Mouse (Mus musculus): ENCODE measurements at regions not wholly inside any gene's neighbourhood (a gene's known extent, or its start where the extent isn't known, plus 50 kb on each side); places are given as distances from the start of the nearest gene placed in this dataset.
A peak's percentile ranks its signal among the peaks of the same experiment; 100 is the strongest.

DNA sequence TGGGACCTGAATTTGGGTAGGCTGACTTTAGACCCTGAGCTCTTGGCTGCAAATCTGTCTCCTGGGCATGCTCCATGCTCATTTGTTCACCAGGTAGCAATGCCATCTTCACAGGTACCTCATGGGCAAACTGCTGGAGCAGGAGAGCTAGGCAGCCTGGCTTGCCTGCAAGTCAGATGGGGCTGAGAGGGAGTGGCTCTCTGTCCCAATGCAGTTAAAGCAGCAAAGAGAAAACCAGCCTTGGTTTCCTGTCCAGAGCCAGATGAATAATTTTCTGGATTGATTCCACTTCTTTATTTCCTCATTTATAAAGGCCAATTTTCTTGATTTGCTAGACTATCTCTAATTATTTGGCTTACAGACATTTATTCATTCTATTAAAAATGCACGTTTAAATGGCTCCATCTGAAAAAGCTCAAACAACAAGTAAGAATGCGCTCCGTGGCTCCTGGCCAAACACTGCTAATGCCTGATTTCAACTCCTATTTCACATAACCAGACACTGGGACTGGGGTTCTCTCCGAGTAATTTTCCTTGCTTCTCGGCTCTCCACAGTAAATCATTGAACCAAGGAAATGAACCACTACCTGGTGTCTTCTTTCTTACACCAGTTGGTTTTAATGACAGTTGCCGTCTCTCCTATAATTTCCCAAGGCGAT, 60.5 kb downstream of the Rsl24d1 start:
- no peak for DNase-seq (ENCODE audit: low spot score in 2 of 2)

DNA sequence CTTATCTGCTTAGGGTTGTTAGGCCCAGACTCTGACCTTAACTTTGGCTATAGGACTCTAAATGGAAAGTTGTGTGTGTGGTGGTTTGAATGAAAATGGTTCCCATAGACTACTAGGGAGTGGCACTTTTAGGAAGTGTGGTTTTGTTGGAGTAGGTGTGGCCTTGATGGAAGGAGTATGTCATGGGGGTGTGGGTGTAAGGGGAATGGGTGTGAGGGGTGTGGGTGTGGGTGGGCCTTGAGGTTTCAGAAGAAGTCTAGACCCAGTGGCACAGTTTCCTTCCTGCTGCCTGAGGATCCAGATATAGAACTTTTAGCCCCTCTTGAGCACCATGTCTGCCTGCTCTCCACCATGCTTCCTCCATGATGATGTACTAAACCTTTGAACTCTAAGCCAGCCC, 63.4 kb downstream of the Rsl24d1 start:
- DNase-seq (ENCODE audit: low spot score in 2 of 2), result no peak

DNA sequence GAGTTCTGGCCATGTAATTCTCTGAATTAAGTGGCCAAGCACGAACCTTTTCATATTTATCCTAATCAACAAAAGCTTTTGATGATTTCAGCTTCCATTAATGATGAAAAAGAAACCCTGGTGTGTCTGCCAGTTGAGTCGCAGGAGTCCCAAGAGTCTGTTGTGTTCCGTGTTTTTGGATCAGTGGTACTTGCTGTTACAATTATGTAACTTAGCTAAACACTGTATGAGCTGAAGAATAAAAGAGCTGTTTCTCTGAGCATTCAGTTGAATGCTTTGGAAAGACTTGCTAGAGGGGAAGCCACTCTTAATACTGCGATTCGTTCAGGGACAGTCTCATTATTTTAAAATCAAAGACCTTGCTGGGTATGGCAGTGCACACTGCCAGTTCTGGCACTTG, 70.1 kb downstream of the Rsl24d1 start:
- no peak for DNase-seq (ENCODE audit: low spot score in 2 of 2)

DNA sequence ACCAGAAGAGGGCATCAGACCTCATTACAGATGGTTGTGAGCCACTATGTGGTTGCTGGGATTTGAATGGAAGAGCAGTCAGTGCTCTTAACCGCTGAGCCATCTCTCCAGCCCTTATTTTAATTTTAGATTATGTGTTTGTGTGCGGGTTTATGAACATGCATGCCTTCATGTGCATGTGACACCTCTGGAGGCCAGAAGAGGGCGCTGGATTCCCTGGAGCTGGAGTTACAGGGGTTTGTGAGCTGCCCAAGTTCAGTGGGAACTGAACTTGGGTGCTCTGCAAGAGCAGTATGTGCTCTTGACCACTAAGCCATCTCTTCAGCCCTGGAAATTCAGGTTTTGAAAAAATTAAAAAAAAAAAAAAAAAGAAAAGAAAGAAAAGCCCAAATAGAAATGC, 71.7 kb downstream of the Rsl24d1 start:
- DNase-seq (ENCODE audit: low spot score in 2 of 2), result no peak

DNA sequence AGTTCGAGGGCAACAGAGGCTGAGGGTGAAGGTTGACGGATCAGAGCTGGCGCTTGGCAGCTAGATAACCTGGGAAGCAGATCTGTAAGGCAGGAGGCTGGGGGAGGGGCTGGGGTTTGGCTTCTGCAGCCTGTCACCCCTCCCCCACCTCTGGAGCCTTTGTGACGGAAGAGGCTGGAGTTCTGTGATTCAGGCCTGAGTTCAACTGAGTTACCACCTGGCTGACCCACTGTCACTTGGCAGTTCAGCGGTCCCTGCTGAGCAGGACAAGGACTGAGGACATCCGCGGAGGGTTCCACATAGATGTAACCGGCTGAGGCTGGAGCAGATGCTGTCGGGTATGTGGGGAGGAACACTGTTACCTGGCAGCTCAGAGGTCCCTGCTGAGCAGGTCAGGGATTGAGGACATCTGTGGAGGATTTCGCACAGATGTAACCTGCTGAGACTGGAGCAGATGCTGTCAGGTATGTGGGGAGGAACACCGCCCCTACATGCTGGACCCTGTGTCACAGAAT, 79.1 kb downstream of the Rsl24d1 start:
- peak; percentile 26 to 77 for DNase-seq (ENCODE audit: low spot score in 2 of 2)

DNA sequence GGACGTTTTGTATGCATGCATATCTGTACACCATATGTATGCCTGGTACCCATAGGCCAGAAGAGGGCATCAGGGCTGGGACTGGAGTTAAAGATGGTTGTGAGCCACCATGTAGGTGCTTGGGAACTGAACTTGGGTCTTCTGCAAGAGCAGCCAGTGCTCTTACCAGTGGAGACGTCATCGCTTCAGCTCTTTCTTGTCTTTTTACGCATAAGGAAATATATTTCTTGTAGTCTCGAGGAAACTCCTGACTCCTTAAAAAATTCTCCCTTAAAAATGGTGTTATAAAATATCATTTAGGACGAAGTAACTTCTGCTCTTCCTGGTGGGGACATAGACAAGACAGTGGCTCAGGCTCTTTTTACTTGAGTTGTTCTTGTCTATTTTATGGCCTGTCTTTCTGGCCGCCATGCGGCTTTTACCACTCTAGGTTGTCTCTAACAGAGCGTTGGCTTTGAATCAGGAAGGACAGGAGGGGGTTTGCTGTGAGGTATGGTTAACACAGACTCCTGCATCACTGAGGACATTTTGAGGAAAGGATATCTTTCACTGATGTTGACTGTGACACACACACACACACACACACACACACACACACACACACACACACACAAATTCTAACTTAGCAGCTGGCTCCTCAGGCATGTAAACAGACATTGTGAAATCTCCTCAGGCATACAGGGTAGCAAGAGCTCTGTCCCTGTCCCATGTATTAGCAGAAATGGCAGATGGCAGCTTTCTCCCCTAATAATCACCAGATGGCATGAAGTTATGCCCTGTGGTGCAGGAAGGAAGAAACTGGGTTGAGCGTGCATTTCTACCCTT, 85.2 kb downstream of the Rsl24d1 start:
- DNase-seq (ENCODE audit: low spot score in 2 of 2), result peak in 1 of 2 experiments; percentile 43

DNA sequence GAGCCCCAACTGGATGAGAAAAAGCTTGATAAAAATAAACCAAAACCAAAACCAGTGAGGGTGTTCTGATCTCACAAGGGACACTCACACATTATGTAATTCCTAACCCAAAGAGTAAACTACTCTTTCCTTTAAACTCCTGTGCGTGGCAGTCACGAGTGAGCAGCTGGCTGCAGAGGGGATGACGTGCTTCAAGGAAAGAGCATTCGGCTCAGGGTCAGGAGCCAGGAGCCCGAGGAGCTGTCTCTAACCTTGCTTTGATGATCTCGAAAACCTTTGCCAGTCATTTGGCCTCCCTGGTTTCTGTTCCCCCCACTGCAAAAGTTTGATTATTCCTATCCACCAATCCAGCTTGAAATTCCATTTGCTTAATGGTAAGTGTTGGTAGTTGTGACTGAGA, 109.9 kb downstream of the Rsl24d1 start:
- DNase-seq (ENCODE audit: low spot score in 2 of 2), result no peak

DNA sequence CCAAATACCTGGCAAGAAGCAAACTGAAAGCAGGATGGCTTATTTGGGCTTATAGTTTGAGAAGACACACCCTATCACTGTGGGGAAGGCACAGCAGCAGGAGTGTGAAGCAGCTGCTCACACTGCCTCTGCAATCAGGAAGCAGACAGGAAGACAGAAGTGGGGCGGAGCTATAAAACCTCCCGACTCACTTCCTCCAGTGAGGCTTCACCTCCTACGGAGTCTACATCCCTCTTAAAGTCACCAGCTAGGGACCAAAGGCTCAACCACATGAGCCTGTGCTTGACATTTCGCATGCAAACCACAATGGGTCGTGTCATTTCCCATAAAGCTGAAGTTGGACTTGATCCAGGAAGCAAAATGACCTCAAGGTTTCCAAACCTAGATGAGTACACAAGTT, 127.0 kb downstream of the Rsl24d1 start:
- no peak for DNase-seq (ENCODE audit: low spot score in 2 of 2)

DNA sequence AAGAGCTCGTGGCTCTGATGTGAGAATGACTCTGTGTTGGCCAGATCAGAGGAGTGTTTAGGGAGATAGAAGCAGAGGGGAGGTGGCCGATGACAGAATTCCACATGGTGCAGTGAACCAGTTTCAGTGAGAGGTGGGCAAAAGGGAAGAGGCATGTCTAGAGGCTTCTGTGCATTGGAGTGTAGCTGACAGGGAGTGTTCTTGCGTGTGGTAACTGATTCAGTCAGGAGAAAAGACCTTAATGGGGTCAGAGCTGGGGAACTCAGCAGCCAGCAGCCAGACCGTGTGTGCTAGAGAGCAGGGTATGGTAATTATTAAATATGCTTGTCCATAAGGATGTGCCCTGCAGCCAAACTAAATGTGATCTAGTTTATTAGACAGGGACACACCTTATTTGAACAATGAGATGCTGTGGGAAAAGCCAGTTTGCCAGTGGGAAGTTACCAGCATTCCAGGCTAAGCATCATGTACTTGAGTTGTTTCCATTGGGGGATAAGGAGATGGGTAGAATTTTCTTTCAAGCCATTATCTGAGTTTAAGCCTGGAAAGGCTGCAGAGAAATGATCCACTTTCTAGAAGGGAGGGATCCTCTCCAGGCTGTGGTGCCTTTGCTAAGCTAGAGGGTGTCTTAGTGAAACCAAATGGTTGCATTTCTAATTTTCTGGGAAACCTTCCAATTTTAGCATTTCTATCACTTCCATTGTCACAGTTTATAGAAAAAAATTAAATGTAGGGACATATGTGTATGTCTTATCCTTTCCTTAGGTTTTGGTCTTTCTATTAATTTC, 129.5 kb downstream of the Rsl24d1 start:
- no peak for DNase-seq (ENCODE audit: low spot score in 2 of 2)

DNA sequence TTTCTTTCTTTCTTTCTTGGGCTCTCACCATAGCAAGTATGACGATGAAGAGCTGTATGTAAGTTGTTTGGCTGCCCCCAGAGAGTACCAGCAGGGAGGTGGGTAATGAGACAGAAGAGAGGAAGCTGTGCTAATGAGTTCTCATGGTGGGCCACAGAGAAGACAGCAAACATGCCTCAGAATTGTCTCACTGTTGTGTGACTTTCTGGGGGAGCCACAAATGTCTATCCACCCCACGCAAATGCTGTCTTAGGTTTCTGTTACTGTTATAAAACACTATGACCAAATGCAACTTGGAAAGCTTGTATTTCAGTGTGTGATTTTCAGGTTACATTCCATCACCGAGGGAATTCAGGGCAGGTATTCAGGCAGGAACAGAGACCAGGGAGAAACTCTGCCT, 131.0 kb downstream of the Rsl24d1 start:
- no peak for DNase-seq (ENCODE audit: low spot score in 2 of 2)

DNA sequence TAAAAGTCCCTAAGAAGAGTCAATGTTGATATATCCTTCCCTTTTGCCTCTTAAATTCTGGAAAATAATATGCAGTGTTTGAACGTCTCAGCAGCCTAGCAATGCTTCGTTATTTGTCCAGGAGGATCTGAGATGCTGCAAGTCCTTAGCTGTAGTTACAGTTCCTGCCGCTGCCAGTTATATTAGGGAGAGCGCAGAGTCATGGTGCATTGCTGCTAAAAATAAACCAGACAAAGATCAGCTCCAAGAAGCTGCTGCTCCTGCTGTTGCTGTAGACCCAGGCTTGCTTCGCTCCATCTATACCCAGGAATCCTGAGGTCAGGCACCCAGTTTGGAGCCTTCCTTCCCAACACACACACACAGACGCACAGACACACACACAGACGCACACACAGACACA, 132.3 kb downstream of the Rsl24d1 start:
- no peak for DNase-seq (ENCODE audit: low spot score in 2 of 2)

DNA sequence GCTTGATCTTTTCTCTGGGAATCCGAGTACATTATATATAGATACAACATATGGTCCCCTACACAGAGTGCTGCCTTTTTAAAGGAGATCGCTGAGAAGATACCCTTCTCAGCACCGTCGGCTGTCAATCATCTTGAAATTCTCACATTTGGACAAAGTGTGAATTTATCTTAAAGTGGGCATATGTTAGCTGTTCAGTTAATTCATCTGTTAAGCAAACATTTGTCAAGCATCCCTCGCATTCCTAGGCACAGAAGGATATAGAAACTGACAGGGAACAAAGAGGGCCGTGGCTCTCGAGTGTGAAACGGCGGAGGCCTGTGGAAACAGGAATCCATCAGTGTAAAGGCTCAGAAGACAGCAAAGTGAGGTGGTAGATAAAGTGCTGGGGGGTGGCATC, 144.9 kb downstream of the Rsl24d1 start:
- no peak for DNase-seq (ENCODE audit: low spot score in 2 of 2)

DNA sequence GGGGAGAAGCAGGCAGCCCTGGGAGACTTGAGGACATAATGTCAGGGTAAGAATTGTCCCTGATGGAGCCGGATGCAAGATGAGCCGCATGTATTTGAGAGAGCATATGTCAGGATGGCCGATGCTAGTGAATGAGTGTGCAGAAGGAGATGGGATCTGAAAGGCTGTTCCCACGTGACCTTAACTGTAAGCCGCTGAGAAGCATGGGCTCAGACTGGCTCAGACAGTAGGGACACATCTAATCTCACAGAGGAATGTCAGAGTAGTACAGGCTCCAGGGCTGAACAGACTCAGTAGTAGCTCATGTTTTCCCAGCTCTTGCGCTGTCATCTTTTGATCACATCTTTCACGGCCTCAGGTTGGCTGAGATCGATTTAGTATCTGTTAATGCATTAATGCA, 145.4 kb downstream of the Rsl24d1 start:
- DNase-seq (ENCODE audit: low spot score in 2 of 2), result no peak

DNA sequence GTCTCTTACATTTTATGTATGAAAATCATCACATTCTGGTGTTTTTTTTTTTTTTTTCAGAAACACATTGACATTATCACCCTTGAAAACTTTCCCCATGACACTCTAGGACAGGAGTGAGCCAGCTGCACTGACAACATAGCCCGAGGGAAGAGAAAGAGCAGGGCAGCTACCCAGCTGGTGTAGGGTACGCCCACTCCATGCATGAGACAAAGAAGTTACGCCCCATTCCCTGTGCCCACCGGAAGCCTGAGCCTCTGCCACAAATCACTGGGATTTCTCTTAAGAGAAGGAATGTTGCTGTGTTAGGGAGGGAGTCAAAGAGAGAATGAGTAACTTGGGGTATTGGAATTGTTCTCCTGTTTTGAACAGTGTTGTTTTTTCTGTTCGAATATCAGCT, 149.5 kb downstream of the Rsl24d1 start:
- DNase-seq (ENCODE audit: low spot score in 2 of 2), result no peak

DNA sequence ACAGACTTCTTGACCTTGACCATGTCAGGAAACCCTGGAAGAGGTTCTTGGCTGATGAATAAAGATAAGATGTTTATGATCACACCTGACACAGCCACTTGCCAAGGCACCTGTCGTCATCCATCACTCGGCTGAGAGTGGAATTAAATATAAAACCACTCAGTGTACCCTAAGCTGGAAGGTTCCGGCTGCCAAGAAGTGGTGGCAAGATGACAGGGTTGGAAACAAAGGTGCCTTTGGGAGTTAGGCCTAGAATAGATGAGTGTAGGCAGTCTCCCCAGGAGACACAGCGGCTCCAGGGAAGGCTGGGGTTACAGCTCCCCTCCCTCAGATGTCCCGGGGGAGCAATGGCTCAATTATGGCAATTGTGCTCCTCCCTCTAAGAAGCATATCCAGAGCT, 157.0 kb downstream of the Rsl24d1 start:
- no peak for DNase-seq (ENCODE audit: low spot score in 2 of 2)

DNA sequence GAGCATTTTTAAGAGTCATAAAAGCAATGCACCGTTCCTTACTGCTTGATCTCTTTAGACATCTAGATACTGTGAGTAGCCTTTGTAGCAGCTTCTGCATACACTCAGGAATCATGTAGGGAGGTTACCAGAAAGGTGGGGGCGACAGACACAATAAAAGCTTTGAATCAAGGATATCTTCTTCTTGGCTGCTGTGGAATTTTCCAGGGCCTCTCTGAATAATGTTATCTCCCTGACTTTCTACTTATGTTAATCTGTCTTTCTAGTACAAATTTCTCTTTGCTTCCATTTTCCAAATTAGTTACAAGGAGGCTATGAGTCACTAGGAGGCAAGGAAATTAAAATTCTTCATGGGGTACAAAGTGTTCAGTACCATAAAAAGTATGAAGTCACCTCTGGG, 159.4 kb downstream of the Rsl24d1 start:
- no peak for DNase-seq (ENCODE audit: low spot score in 2 of 2)

DNA sequence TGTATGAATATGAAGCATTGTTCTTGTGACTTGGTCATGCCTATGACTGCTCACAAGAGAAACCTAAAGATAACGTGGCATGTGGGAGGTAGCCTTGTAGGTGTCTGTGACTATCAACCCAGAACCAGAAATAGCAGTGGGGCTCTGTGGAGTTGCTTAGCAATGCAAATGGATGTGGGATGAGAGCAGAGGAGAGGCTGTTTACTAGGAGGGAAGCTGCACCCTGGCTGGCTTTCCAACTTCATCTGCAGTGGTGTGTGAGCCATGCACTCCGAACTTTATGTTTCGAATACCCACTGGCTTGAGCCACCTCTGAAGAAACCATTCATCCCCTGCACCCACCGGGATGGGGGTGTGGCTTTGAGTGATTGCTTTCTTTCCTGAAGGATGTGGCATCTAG, 160.5 kb downstream of the Rsl24d1 start:
- DNase-seq (ENCODE audit: low spot score in 2 of 2), result no peak

DNA sequence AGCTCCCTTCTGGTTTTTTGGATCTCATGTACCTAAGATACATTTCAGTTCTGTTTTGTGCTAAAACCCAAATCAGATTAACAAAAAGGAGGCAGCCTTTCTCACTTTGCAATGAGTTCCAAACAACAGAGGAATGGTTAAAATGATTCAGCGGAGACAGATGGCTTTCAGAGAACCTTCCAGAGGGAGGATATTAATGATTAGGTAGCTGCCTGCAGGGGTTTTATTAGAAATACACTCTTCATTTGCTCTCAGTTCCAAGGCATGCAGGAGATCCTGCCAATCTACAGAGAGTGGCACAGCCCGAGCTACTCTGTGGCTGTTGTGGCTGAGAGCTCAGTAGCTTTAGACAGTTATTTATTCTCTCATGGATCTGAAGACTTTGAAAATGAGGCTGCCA, 162.4 kb downstream of the Rsl24d1 start:
- no peak for DNase-seq (ENCODE audit: low spot score in 2 of 2)

DNA sequence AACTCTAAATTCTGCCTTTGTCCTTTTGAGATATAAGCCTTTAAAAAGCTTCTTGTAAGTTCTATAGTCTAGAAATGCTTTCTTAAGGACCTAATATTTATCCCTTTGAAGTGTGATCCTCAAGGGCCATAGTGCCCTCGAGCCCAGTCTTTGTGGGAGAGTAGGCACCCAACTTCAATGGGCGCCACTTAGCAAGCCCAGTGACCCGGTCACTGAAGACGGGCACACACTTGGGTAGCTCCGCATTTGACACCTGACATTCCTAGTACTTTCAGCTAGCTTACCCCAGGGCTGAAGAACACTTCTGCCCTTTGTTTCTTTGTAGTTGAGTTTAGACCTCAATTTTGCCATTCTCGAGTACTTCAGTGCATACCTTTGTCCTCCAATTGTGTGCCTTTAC, 182.1 kb downstream of the Rsl24d1 start:
- no peak for DNase-seq (ENCODE audit: low spot score in 2 of 2)

DNA sequence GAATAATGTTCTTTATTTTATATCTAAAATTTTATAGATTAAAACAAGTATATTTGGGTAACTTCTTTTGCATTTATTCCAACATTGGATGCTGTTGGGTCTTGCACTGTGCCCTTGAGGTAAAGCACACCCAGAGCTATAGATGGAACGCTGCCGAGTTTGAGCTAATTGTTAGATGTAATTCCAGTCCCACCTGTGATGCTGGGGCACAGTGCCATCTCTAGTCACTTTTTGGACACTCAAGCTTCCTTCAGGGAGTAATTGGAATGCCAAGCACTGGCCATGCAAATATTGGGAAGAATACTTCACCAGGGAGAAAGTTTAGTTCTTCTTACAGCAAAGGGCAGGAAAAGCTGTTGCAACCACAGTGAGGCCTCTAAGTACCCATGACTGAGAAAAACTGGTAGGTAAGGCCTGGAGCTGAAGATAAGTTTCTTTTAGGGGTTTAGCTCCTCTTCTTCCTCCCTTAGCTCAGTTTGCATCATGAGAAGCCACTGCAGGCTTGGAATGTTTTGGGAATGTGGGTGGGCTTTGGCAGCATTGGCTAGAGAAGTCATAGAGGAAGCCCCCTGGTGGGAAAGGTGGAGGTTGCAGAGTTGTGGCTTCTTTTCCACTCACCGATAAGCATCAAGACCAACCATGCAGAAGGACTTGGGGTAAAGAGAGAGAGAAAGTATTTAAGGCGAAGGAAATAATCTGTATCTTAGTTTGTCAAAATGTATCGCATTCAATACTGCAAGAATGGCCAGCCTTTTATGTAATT, 189.1 kb downstream of the Rsl24d1 start:
- no peak for DNase-seq (ENCODE audit: low spot score in 2 of 2)

DNA sequence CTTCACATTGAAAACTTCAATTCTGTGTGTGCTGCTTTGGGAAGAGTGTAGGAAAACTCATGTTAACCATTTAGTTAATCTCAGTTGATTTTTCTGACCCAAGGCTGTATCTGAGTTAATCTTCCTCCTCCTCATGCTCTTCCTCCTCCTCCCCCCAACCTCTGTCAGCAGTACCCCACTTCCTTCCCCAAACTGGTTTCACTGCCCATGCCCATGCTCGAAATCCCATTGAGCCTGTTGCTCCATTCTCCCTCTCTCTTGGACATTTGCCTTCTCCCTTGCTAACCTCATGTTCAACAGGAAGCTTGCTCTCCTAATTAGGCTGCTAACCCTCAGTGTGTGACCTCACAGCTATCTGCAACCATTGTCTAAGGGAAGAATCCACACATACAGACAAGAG, 203.8 kb downstream of the Rsl24d1 start:
- no peak for DNase-seq (ENCODE audit: low spot score in 2 of 2)

Measured in cerebellum, postnatal 4 days (tissue).